Mouse (Mus musculus) megakaryocyte, embryonic 14.5 days (primary cell): ENCODE measurements at regions not wholly inside any gene's neighbourhood (a gene's known extent, or its start where the extent isn't known, plus 50 kb on each side); places are given as distances from the start of the nearest gene placed in this dataset.

Experiments used
- H3K27me3 ChIP-seq: replicated peaks from 2 replicates; pipeline ENCODE3; 2012; ENCODE audit warnings: inconsistent platforms
- H3K36me3 ChIP-seq: replicated peaks from 2 replicates; pipeline ENCODE3; 2012; ENCODE audit warnings: low read length, inconsistent platforms, mixed read lengths
- H3K4me1 ChIP-seq: 2 replicates; pipeline ENCODE4 v1.6.1; 2012; ENCODE audit warnings: inconsistent platforms
- H3K4me3 ChIP-seq: replicated peaks from 2 replicates; pipeline ENCODE3; 2012; ENCODE audit warnings: moderate library complexity, mild to moderate bottlenecking, inconsistent platforms
- H3K9me3 ChIP-seq: 2 replicates; pipeline ENCODE4 v1.6.1; 2012; ENCODE audit warnings: inconsistent platforms
- FLI1 ChIP-seq: IDR thresholded peaks from 2 replicates; pipeline ENCODE4 v1.6.1; 2012; ENCODE audit warnings: low read length, inconsistent platforms, mixed read lengths
- GATA1 ChIP-seq: IDR thresholded peaks from 3 replicates; pipeline ENCODE4 v1.6.1; 2012; ENCODE audit warnings: mixed read lengths, low read length, inconsistent platforms, borderline replicate concordance

GRCm38 (mm10) chr8:36304809-36305208 lies 539.2 kb downstream of the Gm19410 start:
- peaks cover 3% of the 10 kb centered on the region for H3K27me3 ChIP-seq
- H3K4me1 ChIP-seq: no peaks in the 10 kb centered on the region
- peaks cover 9% of the 10 kb centered on the region; the same call in 1 of the 2 replicates for H3K9me3 ChIP-seq
- no peak for TF ChIP-seq GATA1
- no peak for TF ChIP-seq FLI1
- H3K36me3 ChIP-seq: no peaks in the 10 kb centered on the region
- no peak overlapping the region for H3K4me3 ChIP-seq

GRCm38 (mm10) chr8:36306336-36306735 lies 540.7 kb downstream of the Gm19410 start:
- Histone ChIP-seq H3K4me3 (no peak overlapping the region), H3K27me3 (peaks cover 3% of the 10 kb centered on the region), H3K4me1 (no peaks in the 10 kb centered on the region), H3K36me3 (no peaks in the 10 kb centered on the region), H3K9me3 (peaks cover 9% of the 10 kb centered on the region; the same call in 1 of the 2 replicates)
- no peak for TF ChIP-seq GATA1
- no peak for TF ChIP-seq FLI1

- Histone ChIP-seq H3K9me3 (peaks cover 9% of the 10 kb centered on the region; the same call in 1 of the 2 replicates), H3K36me3 (no peaks in the 10 kb centered on the region), H3K4me3 (no peak overlapping the region), H3K4me1 (no peaks in the 10 kb centered on the region), H3K27me3 (peaks cover 3% of the 10 kb centered on the region)
- TF ChIP-seq GATA1 (no peak), FLI1 (no peak)
Measured at GRCm38 (mm10) chr8:36307496-36307895, 541.9 kb downstream of the Gm19410 start.

DNA sequence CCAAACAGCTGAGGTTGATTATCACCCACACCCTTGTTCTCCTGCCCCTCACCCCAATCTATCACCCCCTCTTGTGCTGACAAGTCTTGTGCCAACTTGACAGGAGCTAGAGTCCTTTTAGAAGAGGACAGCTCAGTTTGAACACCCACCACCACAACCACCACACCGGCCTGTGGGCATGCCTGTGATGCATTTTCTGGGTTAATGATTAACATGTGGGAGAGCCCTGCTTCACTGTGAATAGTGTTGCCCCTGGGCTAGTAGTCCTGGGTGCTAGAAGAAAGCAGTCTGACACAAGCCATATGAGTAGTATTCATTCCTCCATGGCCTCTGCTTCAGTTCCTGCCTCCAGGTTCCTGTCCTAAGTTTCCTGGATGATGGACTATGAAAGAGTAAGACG lies 542.5 kb downstream of the Gm19410 start:
- Histone ChIP-seq H3K9me3 (peaks cover 9% of the 10 kb centered on the region; the same call in 1 of the 2 replicates), H3K36me3 (no peaks in the 10 kb centered on the region), H3K4me1 (no peaks in the 10 kb centered on the region), H3K4me3 (no peak overlapping the region), H3K27me3 (peaks cover 3% of the 10 kb centered on the region)
- no peak for TF ChIP-seq FLI1
- no peak for TF ChIP-seq GATA1

DNA sequence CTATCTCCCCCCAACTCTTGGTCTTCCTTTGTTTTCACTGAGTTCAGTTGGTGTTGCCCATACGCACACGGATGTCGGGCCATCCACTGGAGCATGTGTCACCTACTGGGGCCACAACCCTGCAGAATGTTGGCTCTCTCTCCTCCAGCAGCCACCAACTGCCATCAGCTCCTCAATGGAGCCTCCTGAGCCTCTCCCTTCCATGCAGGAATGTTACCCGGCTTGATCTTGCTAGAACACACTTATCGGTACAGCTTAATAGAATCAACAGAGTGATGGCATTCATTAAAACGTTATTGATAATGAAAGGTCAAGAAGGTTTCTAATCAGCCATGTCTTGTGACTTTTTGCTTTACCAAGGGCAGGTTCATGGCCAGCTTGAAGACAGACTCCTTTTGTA lies 543.7 kb downstream of the Gm19410 start:
- Histone ChIP-seq H3K36me3 (no peaks in the 10 kb centered on the region), H3K9me3 (peaks cover 9% of the 10 kb centered on the region; the same call in 1 of the 2 replicates), H3K27me3 (peaks cover 3% of the 10 kb centered on the region), H3K4me3 (no peak overlapping the region), H3K4me1 (no peaks in the 10 kb centered on the region)
- TF ChIP-seq FLI1: no peak
- no peak for TF ChIP-seq GATA1

GRCm38 (mm10) chr8:36309952-36310351 lies 544.4 kb downstream of the Gm19410 start:
- Histone ChIP-seq H3K27me3 (peaks cover 3% of the 10 kb centered on the region), H3K9me3 (peaks cover 9% of the 10 kb centered on the region; the same call in 1 of the 2 replicates), H3K4me1 (no peaks in the 10 kb centered on the region), H3K36me3 (no peaks in the 10 kb centered on the region), H3K4me3 (no peak overlapping the region)
- no peak for TF ChIP-seq FLI1
- TF ChIP-seq GATA1: no peak

GRCm38 (mm10) chr8:36311734-36312133 lies 546.1 kb downstream of the Gm19410 start:
- peaks cover 3% of the 10 kb centered on the region for H3K27me3 ChIP-seq
- no peaks in the 10 kb centered on the region for H3K36me3 ChIP-seq
- TF ChIP-seq GATA1 (no peak), FLI1 (no peak)
- H3K4me1 ChIP-seq: no peaks in the 10 kb centered on the region
- peaks cover 9% of the 10 kb centered on the region; the same call in 1 of the 2 replicates for H3K9me3 ChIP-seq
- H3K4me3 ChIP-seq: no peak overlapping the region

GRCm38 (mm10) chr8:36312963-36313362 lies 547.4 kb downstream of the Gm19410 start:
- no peak overlapping the region for H3K4me3 ChIP-seq

DNA sequence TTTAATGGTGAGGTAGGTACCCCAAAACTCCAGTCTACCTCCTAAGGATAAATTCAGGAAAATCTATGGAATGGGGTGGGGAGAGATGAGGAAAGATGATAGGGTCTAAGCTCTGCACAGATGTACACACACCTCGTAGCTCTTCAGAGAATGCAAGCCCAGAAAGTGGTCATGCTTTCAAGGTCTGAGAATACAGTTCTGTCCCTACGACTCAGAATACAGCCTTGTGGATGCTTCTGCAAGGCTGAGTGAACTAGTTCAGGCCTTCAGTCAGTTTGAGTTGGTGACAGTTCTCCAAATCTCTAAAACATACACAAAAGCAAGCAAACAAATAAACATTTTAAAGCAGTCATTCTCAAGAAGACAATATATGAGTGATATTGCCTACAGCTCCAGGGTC lies 552.8 kb downstream of the Gm19410 start:
- Histone ChIP-seq H3K4me3 (no peak overlapping the region), H3K27me3 (peaks cover 2% of the 10 kb centered on the region), H3K4me1 (no peaks in the 10 kb centered on the region), H3K36me3 (no peaks in the 10 kb centered on the region), H3K9me3 (no peaks in the 10 kb centered on the region)
- TF ChIP-seq FLI1 (no peak), GATA1 (no peak)

More at GRCm38 (mm10) chr8:36312963-36313362, 547.4 kb downstream of the Gm19410 start:
- Histone ChIP-seq H3K4me1 (no peaks in the 10 kb centered on the region), H3K9me3 (peaks cover 8% of the 10 kb centered on the region; the same call in 1 of the 2 replicates), H3K27me3 (peaks cover 3% of the 10 kb centered on the region), H3K36me3 (no peaks in the 10 kb centered on the region)
- TF ChIP-seq FLI1 (no peak), GATA1 (no peak)

DNA sequence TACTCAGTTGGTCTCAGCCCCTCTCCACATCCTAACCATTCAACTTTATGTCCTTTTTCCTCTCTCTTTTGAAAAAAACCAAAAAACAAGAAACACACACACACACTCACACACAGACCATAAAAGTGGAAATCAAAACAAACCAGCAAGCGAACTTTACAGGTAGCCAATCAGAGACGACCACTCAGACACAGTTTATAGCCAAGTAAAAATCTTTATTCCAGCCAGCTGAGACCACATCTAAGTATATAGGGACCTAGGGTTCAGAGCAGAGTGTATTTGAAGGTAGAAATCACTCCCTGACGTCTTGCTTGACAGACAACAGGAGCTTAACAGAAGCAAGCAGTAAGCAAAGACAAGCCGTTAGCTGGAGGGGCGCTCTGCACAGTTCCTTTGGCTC lies 553.3 kb downstream of the Gm19410 start:
- H3K27me3 ChIP-seq: peaks cover 2% of the 10 kb centered on the region
- TF ChIP-seq GATA1 (no peak), FLI1 (no peak)
- no peak overlapping the region for H3K4me3 ChIP-seq
- H3K9me3 ChIP-seq: no peaks in the 10 kb centered on the region
- H3K4me1 ChIP-seq: no peaks in the 10 kb centered on the region
- H3K36me3 ChIP-seq: no peaks in the 10 kb centered on the region

DNA sequence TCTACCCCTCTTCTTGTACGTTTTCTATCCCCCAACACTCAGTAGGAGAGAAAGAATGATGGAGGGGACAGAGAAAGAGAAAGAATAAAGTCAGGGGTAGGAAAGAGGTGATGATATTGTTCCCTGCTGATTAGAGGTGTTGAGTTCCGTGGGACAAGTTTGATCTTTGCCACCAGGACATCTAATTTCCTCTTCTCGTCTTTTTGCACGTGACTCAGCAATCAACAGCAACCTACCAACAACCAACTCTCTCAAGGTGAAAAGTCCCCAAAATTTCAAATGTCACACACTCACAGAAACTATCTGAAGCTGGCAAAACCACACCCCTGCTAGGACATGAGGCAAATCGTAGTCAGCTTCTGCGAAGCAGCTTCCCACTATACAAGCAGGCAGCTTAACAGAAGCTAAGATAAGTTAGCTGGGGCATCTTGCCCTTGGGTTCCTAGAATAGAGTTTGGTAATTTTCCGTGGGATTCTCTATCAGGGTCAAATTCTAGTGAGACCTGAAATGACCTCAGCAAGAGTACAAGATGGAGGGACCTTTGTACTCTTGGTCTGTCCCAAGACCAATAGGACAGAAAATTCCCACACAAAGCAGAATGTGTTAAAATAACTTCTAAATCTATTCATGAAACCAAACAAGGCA lies 553.8 kb downstream of the Gm19410 start:
- Histone ChIP-seq H3K36me3 (no peaks in the 10 kb centered on the region), H3K27me3 (peaks cover 2% of the 10 kb centered on the region), H3K4me3 (no peak overlapping the region), H3K4me1 (no peaks in the 10 kb centered on the region), H3K9me3 (no peaks in the 10 kb centered on the region)
- no peak for TF ChIP-seq FLI1
- TF ChIP-seq GATA1: no peak
